ENCODE assay signal across 1 mouse cellular context in genomic region chr4:116659474-116659873, GRCm38 (mm10).
TF ChIP-seq lines count a peak whose summit lies in the region.

No protein-coding gene starts in this region.

TF ChIP-seq in myocyte, 11 proteins besides CTCF, POLR2A, EP300 and RAD21:
- TF ChIP-seq MYOD1 (IDR thresholded peaks at IDR 0.05; ENCODE audit: control insufficient read depth in 1 of 3, insufficient read length in 2 of 3, low read depth in 2 of 3): no peak
- no peak for TF ChIP-seq CEBPB (IDR thresholded peaks at IDR 0.05; ENCODE audit: insufficient read depth, poor library complexity, severe bottlenecking)
- no peak for TF ChIP-seq MAX (IDR thresholded peaks at IDR 0.05; ENCODE audit: low read depth)
- TF ChIP-seq POLR2AphosphoS2 (IDR thresholded peaks at IDR 0.05; ENCODE audit: insufficient read length, low read depth): no peak
- TF ChIP-seq SRF (IDR thresholded peaks at IDR 0.05; ENCODE audit: control insufficient read depth, insufficient read length, low read depth): no peak
